Mouse (Mus musculus) heart, adult 2 months (tissue): ENCODE results near the gene Cyb5r1.

Experiments used
- CTCF ChIP-seq: fragments of 200-600 bp; IDR thresholded peaks from 2 replicates; pipeline ENCODE4 v1.8.1; 2022; ENCODE audit warnings: antibody characterized with exemption, mild to moderate bottlenecking, moderate library complexity
- EP300 ChIP-seq: fragments of 200-500 bp; IDR thresholded peaks from 2 replicates; pipeline ENCODE4 v1.6.1; 2011; ENCODE audit warnings: low read depth, low read length, control low read depth; ENCODE audit not compliant: insufficient read depth
- POLR2A ChIP-seq: fragments of 200-500 bp; IDR thresholded peaks from 2 replicates; pipeline ENCODE4 v1.6.1; 2011; ENCODE audit warnings: mild to moderate bottlenecking, low read depth, low read length, control low read depth; ENCODE audit not compliant: insufficient read depth

DNA sequence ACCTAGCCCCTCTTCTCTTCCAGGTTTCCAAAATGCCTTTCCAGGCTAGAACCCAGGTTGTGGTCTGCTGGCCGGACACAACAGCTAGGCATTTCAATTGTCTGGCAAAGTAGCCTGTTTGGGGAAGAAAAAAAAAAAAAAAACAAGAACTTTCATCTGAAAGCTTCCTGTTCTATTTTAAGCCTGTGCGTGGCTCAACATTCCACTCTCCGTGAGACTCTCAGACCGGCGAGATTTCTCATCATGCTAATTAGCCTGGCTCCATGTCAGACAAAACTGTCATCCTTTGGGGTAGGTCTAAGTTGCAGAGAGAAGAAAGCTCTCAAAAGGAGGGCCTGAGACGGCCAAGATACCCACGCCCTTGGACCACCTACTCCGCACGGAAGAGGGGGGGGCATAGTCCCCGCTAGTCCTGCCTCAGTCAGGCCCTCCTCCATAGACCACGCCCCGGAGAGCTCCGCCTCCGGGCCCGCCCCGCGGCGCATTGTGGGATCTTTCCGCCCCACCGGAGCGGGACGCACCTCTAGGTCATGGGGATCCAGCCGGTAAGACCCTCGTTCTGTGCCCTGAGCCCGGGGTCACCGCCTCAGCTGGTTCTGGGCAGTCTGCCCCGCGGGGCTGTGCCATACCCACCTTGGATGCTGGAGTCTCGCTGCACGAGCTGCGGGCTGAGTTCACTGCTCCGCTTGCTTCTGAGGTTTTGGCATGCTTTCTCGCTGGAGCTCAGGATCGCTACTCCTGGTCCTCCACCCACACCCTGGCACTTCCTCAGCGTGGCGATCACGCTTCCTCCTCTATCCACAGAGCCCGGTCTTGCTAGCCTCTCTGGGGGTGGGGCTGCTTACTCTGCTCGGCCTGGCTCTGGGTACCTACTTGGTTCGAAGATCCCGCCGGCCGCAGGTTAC lies at the start of gene Cyb5r1:
- peak; percentile 78 for TF ChIP-seq POLR2A
- no peak for TF ChIP-seq CTCF
- TF ChIP-seq EP300: 0 out of 2 replicates have a peak, but pooled peaks have one; percentile 11
